Mouse (Mus musculus) kidney, adult 2 months (tissue): ENCODE data around the gene Zic4.

Source experiments
- CTCF ChIP-seq: fragments of 200-500 bp; conservative IDR thresholded peaks from 2 replicates; pipeline ENCODE4 v1.5.1; 2011; ENCODE audit warnings: low read depth, mild to moderate bottlenecking, control low read depth, low read length, moderate library complexity, mixed read lengths; ENCODE audit not compliant: insufficient read depth, insufficient read length
- POLR2A ChIP-seq: fragments of 200-500 bp; IDR thresholded peaks from one replicate; pipeline ENCODE4 v1.6.1; 2011; ENCODE audit warnings: low read depth, low read length, control low read depth

- TF ChIP-seq POLR2A = no peak
- no peak for TF ChIP-seq CTCF
Measured at GRCm38 (mm10) chr9:91386891-91387739, 24.9 kb downstream of the Zic4 start.
